Mouse (Mus musculus) Patski (cell line): ENCODE data around the gene Gm10521. TPM values are rescaled to one million over a fixed set of nuclear protein-coding genes. Genes with fewer than 3 reads are reported as not detected.
"Not testable (repeated sequence)": the region's sequence is repeated elsewhere in the genome, so short reads cannot be mapped to it uniquely, and the experiment has no call there.

Source experiments
- ATAC-seq: fragments of 100-300 bp; one replicate; pipeline ENCODE4 v1.8.0; 2021
- CTCF ChIA-PET: fragments of 350-600 bp; sonication (Branson Sonifier 250); formaldehyde crosslinking; loops from one replicate; lab custom pipeline; 2022; ENCODE audit warnings: inconsistent platforms; lab: Charles Lee
- POLR2A ChIA-PET: fragments of 350-600 bp; sonication (Branson Sonifier 250); formaldehyde crosslinking; loops from one replicate; lab custom pipeline; 2022; ENCODE audit warnings: antibody characterized with exemption, inconsistent platforms; lab: Charles Lee
- DNase-seq: peaks from one replicate; pipeline ENCODE4 v3.0.0-alpha.2; 2011; ENCODE audit warnings: low read depth, low spot score
- H3K27me3 ChIP-seq: fragments of 371-371 bp; one replicate; pipeline ENCODE4 v1.5.1; 2021
- CTCF ChIP-seq: fragments of 100-300 bp; IDR thresholded peaks from one replicate; pipeline ENCODE4 v1.5.1; 2021
- in situ Hi-C: fragments of 300-500 bp; cut with MboI; formaldehyde crosslinking; loops from 3 replicates; pipeline ENCODE4 v1.11.1; 2018; ENCODE audit warnings: low pct_unique_long_range_greater_than_20kb, mixed read lengths
- polyA plus RNA-seq: library from polyadenylated mRNA; unstranded; gene quantifications from one replicate; pipeline ENCODE4 v1.2.3, GENCODE M21; 2021

Gene Gm10521
- not detected for polyA plus RNA-seq

- CTCF ChIA-PET, in situ Hi-C loops, ATAC-seq: not testable (repeated sequence)
Observed at GRCm38 (mm10) chr1:171895364-171895763, at the start of gene Gm10521. Gene Gm10521 (plus strand): TSS chr1:171895664.

GRCm38 (mm10) chr1:171848201-171848600, 47.3 kb upstream of the Gm10521 start:
- POLR2A ChIA-PET: interaction anchor here (0.6 kb wide), 1 partner anchor 484 kb away, joined by 4 read pairs; no protein-coding TSS in a partner anchor
- peaks cover 19% of the 10 kb centered on the region for H3K27me3 ChIP-seq
- in situ Hi-C loops: loop anchor here (25.0 kb wide), 1 partner anchor 489 kb away; the partner anchor contains the start of genes Kcnj10 and Kcnj9
- ATAC-seq (no peak), DNase-seq (no peak)
- no peak for TF ChIP-seq CTCF
- CTCF ChIA-PET: interaction anchor here (0.8 to 1.0 kb wide), 2 partner anchors 144 to 313 kb away, joined by 3 read pairs; partner anchors contain the start of gene Itln1

More at GRCm38 (mm10) chr1:171895364-171895763, at the start of gene Gm10521:
- DNase-seq, H3K27me3 ChIP-seq, POLR2A ChIA-PET: not testable (repeated sequence)

GRCm38 (mm10) chr1:171848757-171849156, 46.7 kb upstream of the Gm10521 start:
- TF ChIP-seq CTCF: no peak
- ATAC-seq (no peak), DNase-seq (no peak)
- CTCF ChIA-PET: interaction anchor here (0.8 to 1.4 kb wide), 3 partner anchors 92 to 313 kb away, joined by 3 read pairs; partner anchors contain the start of gene Itln1
- H3K27me3 ChIP-seq: peaks cover 19% of the 10 kb centered on the region
- POLR2A ChIA-PET: no interaction called here
- in situ Hi-C loops: loop anchor here (25.0 kb wide), 1 partner anchor 489 kb away; the partner anchor contains the start of genes Kcnj10 and Kcnj9

GRCm38 (mm10) chr1:171849454-171849853, 46.0 kb upstream of the Gm10521 start:
- DNase-seq (no peak), ATAC-seq (no peak)
- H3K27me3 ChIP-seq: peaks cover 16% of the 10 kb centered on the region
- in situ Hi-C loops: loop anchor here (25.0 kb wide), 1 partner anchor 488 kb away; the partner anchor contains the start of genes Kcnj10 and Kcnj9
- ChIA-PET POLR2A (interaction anchor here (0.7 kb wide), 1 partner anchor 33 kb away, joined by 3 read pairs; no protein-coding TSS in a partner anchor), CTCF (interaction anchor here (1.4 kb wide), 1 partner anchor 91 kb away, joined by 3 read pairs; no protein-coding TSS in a partner anchor)
- no peak for TF ChIP-seq CTCF

- in situ Hi-C loops: no loop called here
- ChIA-PET CTCF (interaction anchor here (1.0 to 1.4 kb wide), 2 partner anchors 9 to 10 kb away, joined by 3 read pairs; no protein-coding TSS in a partner anchor), POLR2A (no interaction called here)
- ATAC-seq (no peak), DNase-seq (no peak)
- no peak for TF ChIP-seq CTCF
- H3K27me3 ChIP-seq: peaks cover 1% of the 10 kb centered on the region
Observed at GRCm38 (mm10) chr1:171865467-171865866, 30.0 kb upstream of the Gm10521 start.

GRCm38 (mm10) chr1:171886989-171887388, 8.5 kb upstream of the Gm10521 start:
- no peak for TF ChIP-seq CTCF
- ChIA-PET POLR2A (no interaction called here), CTCF (no interaction called here)
- DNase-seq (no peak), ATAC-seq (no peak)
- in situ Hi-C loops: no loop called here
- no peaks in the 10 kb centered on the region for H3K27me3 ChIP-seq

- DNase-seq (no peak), ATAC-seq (no peak)
- TF ChIP-seq CTCF: no peak
- in situ Hi-C loops: no loop called here
- no peaks in the 10 kb centered on the region for H3K27me3 ChIP-seq
- CTCF ChIA-PET: interaction anchor here (1.1 kb wide), 1 partner anchor 9 kb away, joined by 3 read pairs; no protein-coding TSS in a partner anchor
- POLR2A ChIA-PET: no interaction called here
Observed at GRCm38 (mm10) chr1:171904011-171904410, 8.5 kb downstream of the Gm10521 start.

- no peak for TF ChIP-seq CTCF
- peaks cover 5% of the 10 kb centered on the region for H3K27me3 ChIP-seq
- no peak for ATAC-seq
- POLR2A ChIA-PET: no interaction called here
- CTCF ChIA-PET: no interaction called here
- DNase-seq: no peak
- in situ Hi-C loops: no loop called here
Observed at GRCm38 (mm10) chr1:171915638-171916458, 20.4 kb downstream of the Gm10521 start.

GRCm38 (mm10) chr1:171917305-171918039, 22.0 kb downstream of the Gm10521 start, which contains the start of gene Slamf6:
Gene Slamf6 (plus strand): TSS chr1:171917515.
- in situ Hi-C loops: no loop called here
- ChIA-PET POLR2A (no interaction called here), CTCF (no interaction called here)
- DNase-seq (no peak), ATAC-seq (no peak)
- no peak for TF ChIP-seq CTCF
- H3K27me3 ChIP-seq: peaks cover 5% of the 10 kb centered on the region
